Mouse (Mus musculus): ENCODE results near the gene Tsc22d1. TPM values are rescaled to one million over a fixed set of nuclear protein-coding genes. Genes with fewer than 3 reads are reported as not detected.
A peak's percentile ranks its signal among the peaks of the same experiment; 100 is the strongest.

The Tsc22d1 gene
- polyA plus RNA-seq, 1 experiment from 2014 or later = 547 TPM

DNA sequence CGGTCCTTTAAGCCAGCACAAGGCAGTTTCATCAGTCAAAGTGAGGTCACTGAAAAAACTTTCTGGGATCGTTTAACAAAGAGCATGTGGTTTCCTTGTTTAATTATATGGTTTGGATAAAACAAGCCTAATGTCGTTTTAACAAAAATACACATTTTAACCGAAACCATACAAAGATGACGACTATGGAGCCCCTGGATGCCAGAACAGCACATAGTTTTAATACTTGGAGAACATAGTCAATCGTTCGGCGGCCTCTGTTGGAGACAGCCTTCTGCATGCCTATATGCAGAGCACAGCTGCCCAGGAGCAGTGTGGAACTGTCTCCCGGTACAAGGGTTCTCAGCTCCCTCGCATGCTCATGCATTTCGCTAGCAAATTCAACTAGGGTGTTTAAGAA lies 53.2 kb downstream of the Tsc22d1 start:
- Histone ChIP-seq H3K9ac (ENCODE audit: low read depth, low read length) (no peak overlapping the region), H3K27me3 (ENCODE audit: control insufficient read depth, insufficient read depth, low read length) (no peaks in the 10 kb centered on the region), H3K9me3 (ENCODE audit: control insufficient read depth, low read length) (no peaks in the 10 kb centered on the region), H3K4me3 (ENCODE audit: low read depth, low read length) (no peak overlapping the region), H3K4me2 (replicated peaks; ENCODE audit: low read depth, low read length) (no peak overlapping the region), H3K36me3 (ENCODE audit: control insufficient read depth, insufficient read depth, low read length) (no peaks in the 10 kb centered on the region), H3K4me1 (replicated peaks; ENCODE audit: control insufficient read depth, insufficient read depth, low read length) (no peaks in the 10 kb centered on the region), H3K27ac (ENCODE audit: low read depth, low read length) (no peak overlapping the region)
- ATAC-seq (ENCODE audit: low FRiP score) (no peak), DNase-seq (ENCODE audit: low spot score) (no peak)
- whole genome bisulfite sequencing = 75% methylated on average over 11 of the region's 11 CpGs

DNA sequence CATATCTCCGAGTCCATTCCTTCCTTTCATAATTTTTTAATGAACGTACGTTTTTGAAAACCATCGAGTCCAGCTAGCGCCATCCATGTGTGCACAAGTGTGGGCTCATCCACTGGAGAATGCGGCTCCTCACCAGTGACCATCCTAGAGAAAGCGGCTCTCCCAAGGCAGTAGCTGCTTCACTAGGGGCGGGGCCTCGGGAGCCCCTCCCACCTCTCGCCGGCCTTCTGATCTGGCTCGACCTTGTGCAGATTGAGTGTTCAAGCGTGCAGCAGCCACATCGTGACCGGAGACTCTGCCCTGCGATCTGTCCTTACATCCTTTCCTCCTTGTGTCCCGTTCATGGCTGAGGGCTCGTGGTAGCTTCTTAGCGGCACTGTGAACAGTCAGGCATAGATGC lies 56.5 kb downstream of the Tsc22d1 start:
- Histone ChIP-seq H3K36me3 (ENCODE audit: control insufficient read depth, insufficient read depth, low read length) (no peaks in the 10 kb centered on the region), H3K9me3 (ENCODE audit: control insufficient read depth, low read length) (no peaks in the 10 kb centered on the region), H3K4me2 (replicated peaks; ENCODE audit: low read depth, low read length) (no peak overlapping the region), H3K4me1 (replicated peaks; ENCODE audit: control insufficient read depth, insufficient read depth, low read length) (no peaks in the 10 kb centered on the region), H3K27ac (ENCODE audit: low read depth, low read length) (no peak overlapping the region), H3K9ac (ENCODE audit: low read depth, low read length) (no peak overlapping the region), H3K4me3 (ENCODE audit: low read depth, low read length) (no peak overlapping the region), H3K27me3 (ENCODE audit: control insufficient read depth, insufficient read depth, low read length) (no peaks in the 10 kb centered on the region)
- DNase-seq (ENCODE audit: low spot score) (no peak), ATAC-seq (ENCODE audit: low FRiP score) (no peak)
- WGBS = 75% methylated on average over 19 of the region's 19 CpGs

- Histone ChIP-seq H3K36me3 (ENCODE audit: control insufficient read depth, insufficient read depth, low read length) (no peaks in the 10 kb centered on the region), H3K4me3 (ENCODE audit: low read depth, low read length) (no peak overlapping the region), H3K9ac (ENCODE audit: low read depth, low read length) (no peak overlapping the region), H3K4me2 (replicated peaks; ENCODE audit: low read depth, low read length) (no peak overlapping the region), H3K27me3 (ENCODE audit: control insufficient read depth, insufficient read depth, low read length) (no peaks in the 10 kb centered on the region), H3K4me1 (replicated peaks; ENCODE audit: control insufficient read depth, insufficient read depth, low read length) (no peaks in the 10 kb centered on the region), H3K27ac (ENCODE audit: low read depth, low read length) (no peak overlapping the region), H3K9me3 (ENCODE audit: control insufficient read depth, low read length) (no peaks in the 10 kb centered on the region)
- ATAC-seq (ENCODE audit: low FRiP score) (no peak), DNase-seq (ENCODE audit: low spot score) (no peak)
- WGBS = 75% methylated on average over 8 of the region's 8 CpGs
Observed at GRCm38 (mm10) chr14:76472487-76472886, 57.7 kb downstream of the Tsc22d1 start.

DNA sequence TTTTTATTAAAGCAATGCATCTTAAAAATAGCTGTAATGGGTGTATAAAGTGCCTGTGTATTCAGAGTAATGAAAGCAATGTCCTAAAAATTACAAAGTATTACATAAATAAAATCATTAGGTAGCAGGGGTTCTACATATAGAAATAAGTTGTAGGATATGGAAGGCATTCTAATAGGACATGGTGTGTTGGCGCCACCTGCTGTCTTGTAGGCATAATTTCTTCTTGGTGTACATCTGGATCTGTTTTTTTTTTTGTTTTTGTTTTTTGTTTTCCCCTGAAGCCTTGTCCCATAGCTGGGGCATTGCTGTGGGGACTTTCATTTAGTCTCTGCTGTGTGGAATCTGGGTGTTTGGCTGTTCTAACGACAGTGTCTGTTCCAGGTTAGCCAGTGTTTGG lies 58.6 kb downstream of the Tsc22d1 start:
- 10% methylated on average over 2 of the region's 2 CpGs for WGBS
- no peaks in the 10 kb centered on the region for H3K9me3 ChIP-seq (ENCODE audit: control insufficient read depth, low read length)
- H3K4me2 ChIP-seq (replicated peaks; ENCODE audit: low read depth, low read length) = no peak overlapping the region
- no peak for ATAC-seq (ENCODE audit: low FRiP score)
- no peaks in the 10 kb centered on the region for H3K27me3 ChIP-seq (ENCODE audit: control insufficient read depth, insufficient read depth, low read length)
- no peak overlapping the region for H3K27ac ChIP-seq (ENCODE audit: low read depth, low read length)
- H3K9ac ChIP-seq (ENCODE audit: low read depth, low read length) = no peak overlapping the region
- H3K4me1 ChIP-seq (replicated peaks; ENCODE audit: control insufficient read depth, insufficient read depth, low read length) = no peaks in the 10 kb centered on the region
- peak; percentile 69 for DNase-seq (ENCODE audit: low spot score)
- H3K36me3 ChIP-seq (ENCODE audit: control insufficient read depth, insufficient read depth, low read length) = no peaks in the 10 kb centered on the region
- H3K4me3 ChIP-seq (ENCODE audit: low read depth, low read length) = no peak overlapping the region

DNA sequence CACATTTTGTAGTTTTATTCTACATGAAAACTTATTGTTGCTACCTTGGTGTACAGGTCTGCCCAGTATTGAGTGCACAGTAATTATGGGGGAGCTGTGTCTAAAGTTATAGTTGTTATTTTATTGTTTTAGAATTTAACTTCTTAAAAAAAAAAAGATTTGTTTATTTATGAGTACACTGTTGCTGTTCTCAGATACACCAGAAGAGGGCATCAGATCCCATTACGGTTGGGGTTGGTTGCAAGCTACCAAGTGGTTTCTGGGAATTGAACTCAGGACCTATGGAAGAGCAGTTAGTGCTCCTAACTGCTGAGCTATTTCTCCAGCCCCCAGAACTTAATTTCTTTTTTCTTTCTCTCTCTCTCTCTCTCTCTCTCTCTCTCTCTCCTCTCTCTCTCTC lies 59.4 kb downstream of the Tsc22d1 start:
- WGBS = 85% methylated on average over 1 of the region's 1 CpGs
- H3K27ac ChIP-seq (ENCODE audit: low read depth, low read length) = no peak overlapping the region
- no peak overlapping the region for H3K9ac ChIP-seq (ENCODE audit: low read depth, low read length)
- H3K36me3 ChIP-seq (ENCODE audit: control insufficient read depth, insufficient read depth, low read length) = no peaks in the 10 kb centered on the region
- ATAC-seq (ENCODE audit: low FRiP score) (no peak), DNase-seq (ENCODE audit: low spot score) (no peak)
- no peak overlapping the region for H3K4me3 ChIP-seq (ENCODE audit: low read depth, low read length)
- no peaks in the 10 kb centered on the region for H3K4me1 ChIP-seq (replicated peaks; ENCODE audit: control insufficient read depth, insufficient read depth, low read length)
- H3K9me3 ChIP-seq (ENCODE audit: control insufficient read depth, low read length) = no peaks in the 10 kb centered on the region
- H3K27me3 ChIP-seq (ENCODE audit: control insufficient read depth, insufficient read depth, low read length) = no peaks in the 10 kb centered on the region
- no peak overlapping the region for H3K4me2 ChIP-seq (replicated peaks; ENCODE audit: low read depth, low read length)

GRCm38 (mm10) chr14:76476770-76477169 lies 62.0 kb downstream of the Tsc22d1 start:
- H3K4me1 ChIP-seq (replicated peaks; ENCODE audit: control insufficient read depth, insufficient read depth, low read length) = no peaks in the 10 kb centered on the region
- H3K36me3 ChIP-seq (ENCODE audit: control insufficient read depth, insufficient read depth, low read length) = no peaks in the 10 kb centered on the region
- WGBS = 66% methylated on average over 4 of the region's 4 CpGs
- DNase-seq (ENCODE audit: low spot score) = no peak
- no peak overlapping the region for H3K9ac ChIP-seq (ENCODE audit: low read depth, low read length)
- H3K4me2 ChIP-seq (replicated peaks; ENCODE audit: low read depth, low read length) = no peak overlapping the region
- no peak for ATAC-seq (ENCODE audit: low FRiP score)
- H3K4me3 ChIP-seq (ENCODE audit: low read depth, low read length) = no peak overlapping the region
- no peaks in the 10 kb centered on the region for H3K9me3 ChIP-seq (ENCODE audit: control insufficient read depth, low read length)
- no peak overlapping the region for H3K27ac ChIP-seq (ENCODE audit: low read depth, low read length)
- no peaks in the 10 kb centered on the region for H3K27me3 ChIP-seq (ENCODE audit: control insufficient read depth, insufficient read depth, low read length)

DNA sequence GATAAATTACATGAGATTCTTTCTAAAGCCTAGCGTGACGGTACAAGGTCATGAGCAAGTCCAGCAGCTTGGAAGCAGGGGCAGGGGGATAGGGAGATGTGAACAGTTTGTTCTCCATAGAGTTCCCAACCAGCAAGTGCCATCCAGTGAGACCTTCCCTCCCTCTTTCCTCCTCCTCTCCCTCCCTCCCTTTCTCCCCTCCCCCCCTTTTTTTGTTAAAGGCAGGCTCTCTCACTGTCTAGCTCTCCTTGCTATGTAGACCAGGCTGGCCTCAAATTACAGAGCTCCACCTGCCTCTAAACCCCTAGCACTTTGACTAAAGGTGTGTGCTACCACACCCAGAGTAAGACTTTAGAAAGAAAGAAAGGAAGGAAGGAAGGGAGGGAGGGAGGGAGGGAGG lies 63.3 kb downstream of the Tsc22d1 start:
- ATAC-seq (ENCODE audit: low FRiP score) = no peak
- Histone ChIP-seq H3K9me3 (ENCODE audit: control insufficient read depth, low read length) (no peaks in the 10 kb centered on the region), H3K27ac (ENCODE audit: low read depth, low read length) (no peak overlapping the region)

GRCm38 (mm10) chr14:76478616-76479015 lies 63.9 kb downstream of the Tsc22d1 start:
- no peaks in the 10 kb centered on the region for H3K9me3 ChIP-seq (ENCODE audit: control insufficient read depth, low read length)
- no peak for ATAC-seq (ENCODE audit: low FRiP score)
- no peak for DNase-seq (ENCODE audit: low spot score)
- 50% methylated on average over 6 of the region's 6 CpGs for WGBS
- H3K36me3 ChIP-seq (ENCODE audit: control insufficient read depth, insufficient read depth, low read length) = no peaks in the 10 kb centered on the region
- H3K27ac ChIP-seq (ENCODE audit: low read depth, low read length) = no peak overlapping the region
- no peak overlapping the region for H3K9ac ChIP-seq (ENCODE audit: low read depth, low read length)
- no peaks in the 10 kb centered on the region for H3K27me3 ChIP-seq (ENCODE audit: control insufficient read depth, insufficient read depth, low read length)
- no peak overlapping the region for H3K4me3 ChIP-seq (ENCODE audit: low read depth, low read length)
- no peaks in the 10 kb centered on the region for H3K4me1 ChIP-seq (replicated peaks; ENCODE audit: control insufficient read depth, insufficient read depth, low read length)
- no peak overlapping the region for H3K4me2 ChIP-seq (replicated peaks; ENCODE audit: low read depth, low read length)

More for the DNA sequence above, 63.3 kb downstream of the Tsc22d1 start:
- Histone ChIP-seq H3K4me1 (replicated peaks; ENCODE audit: control insufficient read depth, insufficient read depth, low read length) (no peaks in the 10 kb centered on the region), H3K27me3 (ENCODE audit: control insufficient read depth, insufficient read depth, low read length) (no peaks in the 10 kb centered on the region), H3K4me3 (ENCODE audit: low read depth, low read length) (no peak overlapping the region), H3K9ac (ENCODE audit: low read depth, low read length) (no peak overlapping the region), H3K4me2 (replicated peaks; ENCODE audit: low read depth, low read length) (no peak overlapping the region), H3K36me3 (ENCODE audit: control insufficient read depth, insufficient read depth, low read length) (no peaks in the 10 kb centered on the region)
- DNase-seq (ENCODE audit: low spot score) = no peak
- WGBS = 71% methylated on average over 2 of the region's 2 CpGs

DNA sequence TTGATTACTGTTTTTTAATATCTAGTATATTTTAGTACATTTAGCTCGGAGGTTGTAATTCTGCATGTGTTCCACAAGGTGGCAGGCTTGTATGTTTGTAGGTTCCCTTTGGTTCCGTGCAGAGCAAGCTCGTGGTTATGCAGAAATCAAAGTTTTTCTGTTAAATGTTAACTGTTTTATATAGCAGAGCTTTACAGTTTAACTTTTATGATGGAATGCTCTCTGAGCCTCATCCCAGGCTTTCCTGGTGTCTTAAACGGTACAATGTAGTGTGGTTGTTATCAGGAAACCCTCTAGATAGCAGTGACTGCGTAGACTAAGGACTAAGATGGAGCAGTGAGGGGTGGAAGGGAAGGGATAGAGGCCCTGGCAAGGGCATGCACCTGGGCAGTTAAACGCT lies 65.1 kb downstream of the Tsc22d1 start:
- H3K9me3 ChIP-seq (ENCODE audit: control insufficient read depth, low read length) = no peaks in the 10 kb centered on the region
- no peak overlapping the region for H3K27ac ChIP-seq (ENCODE audit: low read depth, low read length)
- H3K9ac ChIP-seq (ENCODE audit: low read depth, low read length) = no peak overlapping the region
- no peaks in the 10 kb centered on the region for H3K27me3 ChIP-seq (ENCODE audit: control insufficient read depth, insufficient read depth, low read length)
- H3K4me2 ChIP-seq (replicated peaks; ENCODE audit: low read depth, low read length) = no peak overlapping the region
- no peak for ATAC-seq (ENCODE audit: low FRiP score)
- DNase-seq (ENCODE audit: low spot score) = peak; percentile 57
- no peaks in the 10 kb centered on the region for H3K4me1 ChIP-seq (replicated peaks; ENCODE audit: control insufficient read depth, insufficient read depth, low read length)
- WGBS = 46% methylated on average over 6 of the region's 6 CpGs
- H3K36me3 ChIP-seq (ENCODE audit: control insufficient read depth, insufficient read depth, low read length) = no peaks in the 10 kb centered on the region
- H3K4me3 ChIP-seq (ENCODE audit: low read depth, low read length) = no peak overlapping the region
